Mouse (Mus musculus) stomach, postnatal 0 days (tissue): ENCODE results near the gene Anapc15-ps. TPM values are rescaled to one million over a fixed set of nuclear protein-coding genes. Genes with fewer than 3 reads are reported as not detected.

Source experiments
- ATAC-seq: fragments of 200-750 bp; cut with Nextera tagmentation; 2 replicates; pipeline ENCODE4 v1.8.0; 2017; ENCODE audit not compliant: low FRiP score, low TSS enrichment
- DNase-seq: peaks from one replicate; pipeline ENCODE4 v3.0.0-alpha.2; 2016; ENCODE audit warnings: low spot score
- H3K27ac ChIP-seq: fragments of 300-500 bp; sonication (generic); replicated peaks from 2 replicates; pipeline ENCODE4 v1.5.1; 2014; ENCODE audit warnings: mild to moderate bottlenecking, control low read depth
- H3K27me3 ChIP-seq: fragments of 300-500 bp; sonication (generic); 2 replicates; pipeline ENCODE4 v1.6.1; 2014; ENCODE audit warnings: low read length; ENCODE audit not compliant: control insufficient read depth, insufficient read depth
- H3K36me3 ChIP-seq: fragments of 300-500 bp; sonication (generic); 2 replicates; pipeline ENCODE4 v1.6.1; 2014; ENCODE audit warnings: low read length, mixed read lengths; ENCODE audit not compliant: control insufficient read depth, insufficient read depth
- H3K4me1 ChIP-seq: fragments of 300-500 bp; sonication (generic); replicated peaks from 2 replicates; pipeline ENCODE4 v1.6.1; 2014; ENCODE audit warnings: antibody characterized with exemption; ENCODE audit not compliant: control insufficient read depth, insufficient read depth
- H3K4me2 ChIP-seq: fragments of 300-500 bp; sonication (generic); replicated peaks from 2 replicates; pipeline ENCODE4 v1.6.1; 2014; ENCODE audit warnings: low read depth, mild to moderate bottlenecking, control low read depth, moderate library complexity
- H3K4me3 ChIP-seq: fragments of 300-500 bp; sonication (generic); 2 replicates; pipeline ENCODE4 v1.5.1; 2014; ENCODE audit warnings: low read depth, low read length, control low read depth
- H3K9ac ChIP-seq: fragments of 300-500 bp; sonication (generic); 2 replicates; pipeline ENCODE4 v1.6.1; 2014; ENCODE audit warnings: mild to moderate bottlenecking, low read length, control low read depth, mixed read lengths
- H3K9me3 ChIP-seq: fragments of 300-500 bp; sonication (generic); 2 replicates; pipeline ENCODE4 v1.6.1; 2016; ENCODE audit warnings: low read length; ENCODE audit not compliant: control insufficient read depth
- CTCF ChIP-seq: IDR thresholded peaks from 2 replicates; pipeline ENCODE4 v1.5.1; 2016; ENCODE audit warnings: antibody characterized with exemption, low read depth, mild to moderate bottlenecking, moderate library complexity
- EP300 ChIP-seq: optimal IDR thresholded peaks from 2 replicates; pipeline ENCODE3; 2016; ENCODE audit warnings: antibody characterized with exemption
- WGBS: fragments of 180-500 bp; shearing (Covaris S2); extraction: QIAGEN DNeasy Blood & Tissue Kit; methylation state at CpG from one replicate; pipeline ENCODE4 v1.1.7; 2014; 5-methylcytosine and 5-hydroxymethylcytosine counted together
- polyA plus RNA-seq: library from polyadenylated mRNA; unstranded; fragments of >200 nt; fragmentation: Nextera tagmentation; extraction: Ambion mirVana; gene quantifications from 2 replicates; pipeline ENCODE4 v1.2.1, GENCODE M21; 2015

Gene Anapc15-ps
- polyA plus RNA-seq, 1 experiment from 2014 or later, result not detected

GRCm38 (mm10) chr10:95659471-95660150, 13.6 kb downstream of the Anapc15-ps start:
- Histone ChIP-seq H3K4me1 (no peaks in the 10 kb centered on the region), H3K27ac (no peak overlapping the region), H3K9me3 (no peaks in the 10 kb centered on the region), H3K4me3 (no peak overlapping the region), H3K4me2 (no peak overlapping the region), H3K9ac (no peak overlapping the region), H3K36me3 (no peaks in the 10 kb centered on the region), H3K27me3 (no peaks in the 10 kb centered on the region)
- 43% methylated on average over 8 of the region's 8 CpGs for WGBS
- ATAC-seq, result no peak
- DNase-seq, result peak; percentile 15
- TF ChIP-seq EP300 (no peak), CTCF (no peak)

- H3K4me3 ChIP-seq, result no peak overlapping the region
- 42% methylated on average over 6 of the region's 6 CpGs for WGBS
- peak; percentile 10 for DNase-seq
These were observed 14.4 kb downstream of the Anapc15-ps start for GRCm38 (mm10) chr10:95658836-95659343.

GRCm38 (mm10) chr10:95656236-95657225, 16.7 kb downstream of the Anapc15-ps start:
- no peak overlapping the region for H3K9ac ChIP-seq
- DNase-seq (peak; percentile 14), ATAC-seq (no peak)
- H3K36me3 ChIP-seq, result no peaks in the 10 kb centered on the region
- no peaks in the 10 kb centered on the region for H3K9me3 ChIP-seq
- H3K27me3 ChIP-seq, result no peaks in the 10 kb centered on the region
- TF ChIP-seq EP300 (no peak), CTCF (no peak)
- H3K4me3 ChIP-seq, result no peak overlapping the region
- no peak overlapping the region for H3K27ac ChIP-seq
- WGBS, result 83% methylated on average over 10 of the region's 10 CpGs
- H3K4me2 ChIP-seq, result no peak overlapping the region
- H3K4me1 ChIP-seq, result no peaks in the 10 kb centered on the region

More at GRCm38 (mm10) chr10:95658836-95659343, 14.4 kb downstream of the Anapc15-ps start:
- H3K27ac ChIP-seq, result no peak overlapping the region
- no peak for TF ChIP-seq EP300
- no peak for TF ChIP-seq CTCF
- no peaks in the 10 kb centered on the region for H3K9me3 ChIP-seq
- no peaks in the 10 kb centered on the region for H3K4me1 ChIP-seq
- no peaks in the 10 kb centered on the region for H3K36me3 ChIP-seq
- H3K4me2 ChIP-seq, result no peak overlapping the region
- no peaks in the 10 kb centered on the region for H3K27me3 ChIP-seq
- no peak overlapping the region for H3K9ac ChIP-seq
- no peak for ATAC-seq

- no peaks in the 10 kb centered on the region for H3K9me3 ChIP-seq
- H3K27me3 ChIP-seq, result no peaks in the 10 kb centered on the region
- no peak for ATAC-seq
- H3K27ac ChIP-seq, result no peak overlapping the region
- no peak for DNase-seq
- TF ChIP-seq CTCF (no peak), EP300 (no peak)
- no peak overlapping the region for H3K9ac ChIP-seq
- no peaks in the 10 kb centered on the region for H3K4me1 ChIP-seq
- no peaks in the 10 kb centered on the region for H3K36me3 ChIP-seq
- H3K4me2 ChIP-seq, result no peak overlapping the region
- 86% methylated on average over 5 of the region's 5 CpGs for WGBS
- no peak overlapping the region for H3K4me3 ChIP-seq
These were observed 21.1 kb downstream of the Anapc15-ps start for GRCm38 (mm10) chr10:95652131-95652530.

GRCm38 (mm10) chr10:95648326-95648888, 24.8 kb downstream of the Anapc15-ps start:
- no peak for DNase-seq
- Histone ChIP-seq H3K27me3 (no peaks in the 10 kb centered on the region), H3K9ac (no peak overlapping the region), H3K4me1 (no peaks in the 10 kb centered on the region), H3K4me3 (no peak overlapping the region), H3K9me3 (no peaks in the 10 kb centered on the region), H3K4me2 (no peak overlapping the region), H3K27ac (no peak overlapping the region), H3K36me3 (no peaks in the 10 kb centered on the region)
- WGBS, result 84% methylated on average over 11 of the region's 11 CpGs
- ATAC-seq, result no peak
- no peak for TF ChIP-seq EP300
- TF ChIP-seq CTCF, result no peak
